Mouse (Mus musculus) liver, embryonic 16.5 days (tissue): ENCODE measurements at regions not wholly inside any gene's neighbourhood (a gene's known extent, or its start where the extent isn't known, plus 50 kb on each side); places are given as distances from the start of the nearest gene placed in this dataset.
"Not testable (repeated sequence)": the region's sequence is repeated elsewhere in the genome, so short reads cannot be mapped to it uniquely, and the experiment has no call there.

Source experiments
- ATAC-seq: fragments of 200-750 bp; cut with Nextera tagmentation; 2 replicates; pipeline ENCODE4 v1.8.0; 2017; ENCODE audit warnings: low read depth, mild to moderate bottlenecking, moderate number of reproducible peaks, moderate library complexity
- H3K27ac ChIP-seq: fragments of 300-500 bp; sonication (generic); 2 replicates; pipeline ENCODE4 v1.5.1; 2014; ENCODE audit warnings: mild to moderate bottlenecking, low read length
- H3K27me3 ChIP-seq: fragments of 300-500 bp; sonication (generic); 2 replicates; pipeline ENCODE4 v1.6.1; 2014; ENCODE audit warnings: low read depth, low read length, mixed read lengths; ENCODE audit not compliant: control insufficient read depth, insufficient read depth
- H3K36me3 ChIP-seq: fragments of 300-500 bp; sonication (generic); 2 replicates; pipeline ENCODE4 v1.6.1; 2014; ENCODE audit warnings: mild to moderate bottlenecking; ENCODE audit not compliant: control insufficient read depth, insufficient read depth
- H3K4me1 ChIP-seq: fragments of 300-500 bp; sonication (generic); 2 replicates; pipeline ENCODE4 v1.6.1; 2014; ENCODE audit warnings: low read depth, low read length, mixed read lengths; ENCODE audit not compliant: control insufficient read depth
- H3K4me2 ChIP-seq: fragments of 300-500 bp; sonication (generic); 2 replicates; pipeline ENCODE4 v1.6.1; 2014; ENCODE audit warnings: low read depth, low read length, mixed read lengths
- H3K4me3 ChIP-seq: fragments of 300-500 bp; sonication (generic); 2 replicates; pipeline ENCODE4 v1.5.1; 2014; ENCODE audit warnings: low read depth, mild to moderate bottlenecking, low read length
- H3K9ac ChIP-seq: fragments of 300-500 bp; sonication (generic); 2 replicates; pipeline ENCODE4 v1.6.1; 2014; ENCODE audit warnings: low read depth, low read length
- H3K9me3 ChIP-seq: fragments of 300-500 bp; sonication (generic); replicated peaks from 2 replicates; pipeline ENCODE4 v1.6.1; 2016; ENCODE audit warnings: low read length; ENCODE audit not compliant: control insufficient read depth
- WGBS: fragments of 180-500 bp; shearing (Covaris S2); extraction: QIAGEN DNeasy Blood & Tissue Kit; methylation state at CpG from one replicate; pipeline ENCODE4 v1.1.7; 2014; ENCODE audit not compliant: insufficient replicate concordance; 5-methylcytosine and 5-hydroxymethylcytosine counted together

GRCm38 (mm10) chr13:3145513-3145912 is 392.4 kb upstream of the Gdi2 start:
- H3K4me2 ChIP-seq, H3K9me3 ChIP-seq, H3K4me1 ChIP-seq, H3K9ac ChIP-seq, H3K27ac ChIP-seq, H3K27me3 ChIP-seq, H3K4me3 ChIP-seq, H3K36me3 ChIP-seq: not testable (repeated sequence)
- 53% methylated on average over 1 of the region's 1 CpGs for WGBS
- ATAC-seq, result peak; percentile 53
